Mouse (Mus musculus) lung, postnatal 25 days (tissue): Measurements from ENCODE around the gene Lrba.

Experiments used
- DNase-seq: peaks from one replicate; pipeline ENCODE4 v3.0.0; 2022; ENCODE audit warnings: low spot score

Gene Lrba

DNA sequence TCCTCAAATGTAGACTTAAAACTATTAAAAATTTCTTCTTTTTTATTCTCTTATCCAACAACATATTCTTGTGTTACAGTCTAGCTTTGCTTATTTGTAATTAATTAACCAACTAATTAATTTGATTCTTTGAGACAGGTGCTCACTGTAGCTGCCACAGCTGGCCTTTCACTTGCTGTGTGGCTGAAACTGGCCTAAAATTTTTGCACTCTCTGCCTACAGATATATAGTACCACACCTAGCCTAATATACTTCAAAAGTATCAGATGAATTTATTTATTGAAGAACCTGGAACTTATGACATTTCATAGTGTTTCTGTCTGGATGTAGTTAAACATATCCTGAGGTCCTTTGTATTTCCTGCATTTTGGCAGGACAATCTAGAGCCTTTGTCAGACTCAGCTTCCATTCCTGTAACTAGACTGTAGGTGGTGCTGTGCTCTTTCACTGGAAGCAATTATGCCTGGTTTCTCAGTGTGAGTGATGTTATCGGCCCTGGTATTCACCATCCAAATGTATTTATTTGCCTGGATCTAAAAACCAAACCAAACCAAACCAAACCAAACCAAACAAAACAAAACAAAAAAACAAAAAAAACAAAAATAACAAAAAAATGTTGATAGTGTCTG lies 43.7 kb downstream of the Lrba start:
- peak; percentile 35 for DNase-seq

DNA sequence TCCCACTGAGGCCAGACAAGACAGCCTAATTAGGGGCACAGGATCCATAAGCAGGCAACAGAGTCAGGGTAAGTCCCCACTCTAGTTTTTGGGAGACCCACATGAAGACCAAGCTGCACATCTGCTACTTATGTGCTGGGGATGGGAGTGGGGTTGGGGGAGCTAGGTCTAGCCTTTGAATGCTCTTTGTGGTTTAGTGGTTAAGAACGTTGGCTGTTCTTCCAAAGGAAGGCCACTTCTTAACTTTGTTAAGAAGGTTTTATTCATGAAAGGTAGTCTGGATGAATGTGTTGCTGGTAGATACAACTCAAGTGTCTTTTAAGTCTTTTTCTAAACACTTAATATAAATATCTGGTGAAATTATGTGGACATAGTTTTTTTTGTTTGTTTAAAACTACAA lies 51.2 kb downstream of the Lrba start:
- no peak for DNase-seq

DNA sequence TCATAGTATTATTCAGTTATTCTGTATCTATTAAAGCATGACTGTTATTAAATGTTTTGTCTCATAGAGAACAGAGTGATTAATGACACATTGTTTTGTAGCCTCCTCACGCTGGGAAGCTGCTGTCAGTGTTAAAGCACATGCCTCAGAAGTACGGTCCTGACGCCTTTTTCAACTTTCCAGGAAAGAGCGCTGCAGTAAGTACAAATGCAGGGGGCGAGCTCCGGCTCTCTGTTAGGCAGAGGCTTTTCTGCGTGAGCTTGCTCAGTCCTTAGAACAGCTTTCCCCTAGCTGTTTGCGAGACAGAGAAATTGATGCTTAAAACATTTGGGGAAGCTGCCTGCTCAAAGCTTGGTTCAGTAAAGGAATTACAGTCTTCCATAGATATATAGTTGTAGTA lies 66.8 kb downstream of the Lrba start:
- DNase-seq = no peak

DNA sequence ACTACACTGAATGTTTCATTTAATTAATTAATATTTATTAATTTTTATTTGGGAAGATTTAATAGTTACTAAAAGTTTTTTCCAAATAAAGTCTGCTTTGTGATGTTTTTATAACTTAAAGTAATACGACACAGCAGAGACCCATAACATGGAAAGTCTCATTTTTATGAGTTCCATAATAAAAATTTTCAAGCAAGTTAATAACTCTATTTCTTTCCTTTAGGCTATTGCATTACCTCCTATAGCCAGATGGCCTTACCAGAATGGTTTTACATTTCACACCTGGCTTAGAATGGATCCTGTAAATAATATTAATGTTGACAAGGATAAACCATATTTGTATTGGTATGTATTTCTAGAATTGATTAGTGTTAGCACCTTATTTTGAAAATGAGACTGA lies 70.4 kb downstream of the Lrba start:
- DNase-seq = no peak

DNA sequence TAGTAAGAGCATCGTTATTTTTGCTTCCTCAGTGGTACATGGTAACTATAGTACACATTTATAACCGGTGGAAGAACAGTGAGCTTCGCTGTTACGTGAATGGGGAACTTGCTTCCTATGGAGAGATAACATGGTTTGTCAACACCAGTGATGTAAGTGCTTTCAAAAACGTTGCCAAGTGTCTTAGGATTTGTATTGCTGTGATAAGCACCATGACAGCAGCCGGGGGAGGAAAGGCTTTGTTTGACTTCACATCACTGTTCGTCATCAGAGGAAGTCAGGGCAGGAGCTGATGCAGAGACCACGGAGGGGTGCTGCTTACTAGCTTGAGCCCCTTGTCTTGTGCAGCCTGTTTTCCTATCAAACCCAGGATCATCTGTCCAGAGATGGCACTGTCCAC lies 71.7 kb downstream of the Lrba start:
- no peak for DNase-seq

DNA sequence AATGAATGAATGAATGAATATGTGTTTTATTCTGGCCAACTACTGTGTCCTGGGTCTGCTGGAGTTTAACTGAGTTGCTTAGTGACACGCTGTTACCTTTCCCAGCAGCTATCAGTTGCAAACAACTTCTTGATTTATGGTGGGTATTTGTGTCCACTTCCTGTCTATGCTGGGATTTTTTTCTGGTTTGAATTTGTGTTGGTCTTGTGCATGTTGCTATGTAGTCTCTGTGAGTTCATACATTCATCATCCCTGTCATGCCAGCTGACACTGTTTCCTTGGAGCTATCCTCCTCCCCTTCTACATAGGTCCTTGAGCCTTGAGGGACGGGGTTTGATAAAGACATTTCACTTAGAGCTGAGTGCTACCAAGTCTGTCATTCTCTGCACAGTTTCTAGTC lies 84.4 kb downstream of the Lrba start:
- DNase-seq = no peak

DNA sequence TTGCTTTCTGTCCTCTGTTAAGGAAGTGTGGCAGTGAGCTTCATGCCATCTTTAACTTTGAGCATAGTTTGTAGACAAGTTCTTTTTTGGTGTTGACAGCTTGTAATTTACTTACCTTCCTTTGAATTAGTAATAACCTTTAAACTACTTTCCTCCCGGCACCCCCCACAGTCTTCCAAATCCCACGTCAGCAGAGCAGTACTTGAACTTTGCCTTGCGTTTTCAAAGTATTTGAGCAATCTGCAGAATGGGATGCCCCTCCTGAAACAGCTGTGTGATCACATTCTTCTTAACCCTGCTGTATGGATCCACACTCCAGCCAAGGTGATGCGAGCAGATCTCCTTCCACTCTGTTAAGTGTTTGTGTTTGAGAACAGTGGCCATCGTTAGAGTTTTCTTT lies 85.7 kb downstream of the Lrba start:
- DNase-seq = no peak

DNA sequence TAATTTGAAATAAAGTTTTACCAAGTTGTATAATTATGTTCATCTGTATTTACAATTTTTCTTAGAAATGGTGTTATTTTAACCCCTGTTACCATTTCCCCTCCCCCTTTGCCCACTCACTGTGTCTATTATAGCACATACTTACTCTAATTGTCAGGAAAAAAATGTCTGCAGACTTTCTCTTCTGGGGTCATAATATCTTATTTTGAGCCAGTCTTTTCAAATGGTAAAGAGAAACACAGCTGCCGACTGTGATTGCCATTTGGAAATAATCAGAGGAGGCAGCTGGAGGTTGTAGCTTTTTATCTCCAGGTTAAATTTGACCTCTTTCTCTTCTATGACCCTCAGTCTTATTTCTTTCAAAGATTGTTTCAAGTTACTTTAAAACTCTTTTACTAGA lies 86.9 kb downstream of the Lrba start:
- DNase-seq = no peak

DNA sequence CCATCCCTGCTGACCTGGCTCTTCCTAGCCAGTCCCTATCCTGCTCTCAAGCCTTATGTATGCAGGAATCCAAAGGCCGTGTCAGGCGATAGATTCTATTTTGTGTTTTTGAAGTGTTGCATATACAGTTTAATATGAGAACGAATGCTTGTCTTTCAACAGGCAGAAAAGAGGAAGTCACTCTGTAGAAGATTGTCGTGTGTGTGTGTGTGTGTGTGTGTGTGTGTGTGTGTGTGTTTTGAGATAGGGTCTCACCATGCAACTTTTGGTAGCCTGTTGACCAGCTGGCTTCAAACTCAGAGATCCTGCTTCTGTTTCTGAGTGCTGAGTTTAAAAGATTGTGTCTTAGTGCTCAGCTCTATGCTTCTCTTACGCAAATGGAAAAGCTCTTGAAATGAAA lies 93.2 kb downstream of the Lrba start:
- no peak for DNase-seq

DNA sequence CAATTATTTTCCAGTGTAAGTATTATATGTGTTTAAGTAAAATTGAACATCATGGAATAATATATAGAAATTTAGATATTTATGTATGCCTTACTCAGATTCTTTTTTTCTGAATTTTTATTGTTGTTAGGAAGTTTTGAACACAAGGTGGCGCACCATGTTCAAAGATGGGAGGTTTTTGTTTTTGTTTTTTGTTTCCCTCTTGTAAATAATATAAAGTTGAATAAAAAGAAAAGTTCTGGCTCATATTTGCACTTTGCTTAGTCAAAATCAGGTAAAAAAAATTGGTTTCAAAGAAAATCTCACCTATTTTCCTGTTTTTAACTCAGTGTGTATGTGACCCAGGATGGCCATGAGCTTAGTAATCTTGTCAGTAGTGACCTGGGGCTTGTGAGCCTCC lies 104.1 kb downstream of the Lrba start:
- DNase-seq = peak; percentile 2

DNA sequence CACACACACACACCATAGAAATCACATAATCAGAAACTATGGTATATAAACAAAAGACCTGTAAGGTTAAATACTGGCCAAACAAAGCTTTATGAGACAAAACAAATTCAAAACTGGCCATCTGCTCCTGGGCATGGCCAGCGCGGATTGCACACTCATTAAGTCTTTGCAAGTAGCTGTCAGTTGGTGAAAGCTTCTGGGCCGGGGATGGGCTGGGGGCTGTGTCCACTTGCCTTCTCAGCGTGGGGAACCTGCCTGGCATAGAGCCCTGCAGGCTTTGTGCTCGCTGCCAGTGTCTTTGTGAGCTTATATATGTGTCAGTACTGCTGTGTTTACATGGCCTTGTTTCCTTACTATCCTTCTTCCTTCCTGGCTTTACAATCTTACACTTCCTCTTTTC lies 118.8 kb downstream of the Lrba start:
- DNase-seq = no peak

DNA sequence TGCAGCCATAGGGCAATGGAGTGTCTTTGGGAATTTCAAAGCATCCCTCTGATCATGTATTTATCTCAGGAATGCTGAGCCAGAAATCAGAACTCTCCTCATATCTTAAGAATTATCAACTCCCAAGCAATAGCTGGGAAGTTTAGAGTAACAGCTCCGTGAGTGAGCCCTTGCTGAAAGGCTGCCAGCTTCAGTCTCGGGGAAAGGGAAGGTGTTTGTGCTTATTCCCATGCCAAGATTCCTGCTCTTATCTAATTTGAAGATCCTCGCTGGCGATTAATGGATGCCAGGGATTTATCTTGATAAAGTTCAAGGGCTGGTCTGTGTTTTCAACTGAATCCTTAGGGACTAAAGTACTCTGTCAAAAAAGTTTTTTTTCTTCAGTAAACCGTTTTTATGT lies 138.0 kb downstream of the Lrba start:
- peak; percentile 4 for DNase-seq

DNA sequence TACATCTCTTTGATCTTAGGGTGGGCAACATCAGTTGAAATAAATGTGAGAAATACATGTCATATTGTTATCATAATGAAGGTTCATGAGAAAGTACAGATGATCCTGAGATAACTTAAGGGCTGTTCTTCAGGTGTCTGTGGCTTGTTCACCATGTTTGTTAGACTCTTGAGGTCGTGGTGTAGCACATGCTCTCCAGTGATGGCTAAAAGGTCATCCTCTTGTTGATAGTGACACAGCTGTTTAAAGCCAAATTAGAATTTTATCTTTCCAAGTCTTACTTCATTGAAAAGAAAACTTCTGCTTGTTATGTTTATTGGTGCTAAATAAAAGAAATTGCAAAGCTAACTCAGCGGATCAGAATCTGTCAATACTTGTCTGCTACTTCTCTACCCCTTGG lies 147.0 kb downstream of the Lrba start:
- no peak for DNase-seq

DNA sequence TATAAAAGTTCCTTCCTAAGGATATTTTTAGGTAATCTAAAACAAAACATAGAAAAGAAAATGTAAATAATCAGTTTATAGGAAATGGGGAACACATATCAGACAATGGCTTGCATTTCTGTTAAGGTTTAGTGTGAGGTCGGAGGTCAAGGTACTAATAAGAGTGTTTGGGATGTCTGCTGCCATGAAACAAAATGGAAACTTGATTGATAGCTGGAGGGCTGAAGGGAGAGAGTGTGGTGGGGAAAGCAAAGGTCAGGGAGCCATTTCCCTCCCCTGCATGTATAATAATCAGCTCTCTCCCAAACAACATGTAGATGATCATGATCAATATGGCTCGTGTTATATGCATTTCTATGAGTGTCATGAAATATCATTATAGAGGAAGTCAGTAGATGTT lies 150.8 kb downstream of the Lrba start:
- DNase-seq = no peak

DNA sequence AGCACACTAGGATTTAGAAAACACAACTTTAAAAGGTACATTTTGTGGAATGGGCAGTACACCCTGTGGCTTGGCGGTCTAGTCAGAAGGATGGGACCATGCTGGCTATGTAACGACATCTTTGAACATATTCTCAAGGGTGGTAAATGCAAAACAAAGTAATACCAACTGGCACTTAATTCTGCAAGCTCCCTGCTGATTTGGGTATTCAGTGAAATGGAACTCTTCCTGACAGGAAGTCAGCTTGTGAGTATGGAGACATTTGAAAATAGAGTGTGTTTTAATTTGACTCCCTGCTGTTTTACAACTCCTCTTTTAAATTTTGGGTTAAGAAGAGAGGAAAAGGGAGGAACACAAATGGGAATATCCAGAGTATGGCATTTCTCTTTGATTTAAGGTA lies 158.1 kb downstream of the Lrba start:
- no peak for DNase-seq

DNA sequence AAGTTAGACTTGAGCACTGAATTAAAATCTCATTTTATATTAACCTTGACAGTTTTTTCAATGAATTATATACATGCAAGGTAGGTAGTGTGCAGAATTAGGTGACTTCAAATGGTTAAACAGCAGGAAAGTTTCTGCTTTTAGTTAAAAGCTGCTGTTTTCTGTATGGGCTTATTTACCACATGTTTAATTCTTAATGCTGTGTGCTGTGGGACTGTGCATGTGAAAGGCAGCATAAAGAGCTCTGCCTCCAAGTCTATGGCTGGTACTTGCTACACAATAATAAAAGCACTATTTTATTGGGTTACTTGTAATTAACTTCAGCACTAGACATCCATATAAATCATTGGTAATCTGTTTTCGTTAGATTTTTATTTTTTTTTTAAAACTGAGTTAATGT lies 160.6 kb downstream of the Lrba start:
- DNase-seq = no peak

DNA sequence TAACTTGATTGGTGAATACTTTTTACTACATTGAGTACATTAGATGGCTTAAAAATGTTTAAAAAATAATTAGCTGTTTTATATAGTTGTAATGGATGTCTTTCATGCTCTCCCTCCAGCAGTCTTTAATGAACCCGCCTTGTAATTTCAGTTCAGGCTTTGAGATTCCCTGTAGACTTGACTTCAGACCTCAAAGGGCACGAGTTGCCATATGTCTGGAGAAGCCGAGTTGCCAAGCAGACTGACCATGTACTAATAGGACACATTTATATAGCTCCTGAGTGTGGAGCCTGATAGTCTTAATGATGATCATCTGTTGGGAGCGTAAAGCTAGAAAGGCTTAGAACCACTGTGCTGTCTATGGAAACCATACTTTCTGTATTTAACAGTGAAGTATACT lies 161.8 kb downstream of the Lrba start:
- DNase-seq = no peak

DNA sequence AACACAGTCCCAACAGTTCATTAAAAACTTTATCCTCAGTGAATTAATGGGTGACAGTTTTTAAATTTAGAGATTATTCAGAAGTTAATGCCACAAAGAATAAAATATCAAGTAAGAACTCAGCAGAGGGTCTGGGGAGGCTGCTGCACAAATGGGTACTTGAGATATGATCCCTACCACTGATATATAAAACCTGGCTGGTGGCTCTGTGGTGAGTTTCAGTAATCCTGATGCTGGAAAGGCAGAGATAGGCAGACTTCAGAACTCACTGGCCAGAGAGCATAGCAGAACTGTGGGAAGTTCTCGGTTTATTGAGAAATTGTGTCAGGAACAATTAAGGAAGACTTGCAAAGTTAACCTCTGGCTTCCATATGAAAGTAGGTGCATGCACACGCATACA lies 199.3 kb downstream of the Lrba start:
- DNase-seq = no peak

DNA sequence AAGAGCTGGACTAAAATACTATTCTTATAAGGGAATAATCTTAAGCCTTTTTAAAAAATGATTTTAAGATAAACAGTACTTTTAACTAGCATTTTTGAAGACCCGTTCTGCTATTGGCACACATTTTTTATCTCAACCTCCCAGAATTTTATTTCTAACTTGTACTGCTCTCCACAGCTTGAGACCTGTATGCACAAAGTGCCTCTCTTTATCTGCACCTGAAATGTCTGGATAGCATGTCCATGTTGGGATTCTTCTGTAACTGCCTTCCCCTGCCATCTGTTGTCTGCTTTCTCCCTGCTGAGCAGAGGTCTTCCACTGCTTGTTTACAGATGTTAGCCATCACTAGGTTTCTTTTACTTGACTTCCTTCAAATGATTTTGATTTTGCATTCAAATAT lies 202.3 kb downstream of the Lrba start:
- no peak for DNase-seq

DNA sequence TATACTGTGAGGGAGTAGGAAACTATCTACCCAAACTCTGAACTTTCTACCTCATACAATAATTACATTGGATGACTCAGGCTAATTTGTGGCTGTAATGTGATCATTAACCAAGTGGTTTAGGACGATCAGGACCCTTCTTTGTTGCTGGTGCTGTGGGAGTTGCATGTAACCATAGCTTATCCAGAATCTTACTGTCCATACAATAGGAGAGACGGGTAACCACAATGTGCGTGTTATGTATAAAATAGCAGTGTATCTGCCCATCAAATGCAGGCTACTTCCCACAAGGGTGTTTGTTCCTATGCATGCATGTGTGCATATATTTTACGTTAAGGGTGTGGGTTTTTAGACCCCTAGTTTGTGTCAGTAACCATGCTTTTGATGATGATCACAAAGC lies 219.0 kb downstream of the Lrba start:
- no peak for DNase-seq

DNA sequence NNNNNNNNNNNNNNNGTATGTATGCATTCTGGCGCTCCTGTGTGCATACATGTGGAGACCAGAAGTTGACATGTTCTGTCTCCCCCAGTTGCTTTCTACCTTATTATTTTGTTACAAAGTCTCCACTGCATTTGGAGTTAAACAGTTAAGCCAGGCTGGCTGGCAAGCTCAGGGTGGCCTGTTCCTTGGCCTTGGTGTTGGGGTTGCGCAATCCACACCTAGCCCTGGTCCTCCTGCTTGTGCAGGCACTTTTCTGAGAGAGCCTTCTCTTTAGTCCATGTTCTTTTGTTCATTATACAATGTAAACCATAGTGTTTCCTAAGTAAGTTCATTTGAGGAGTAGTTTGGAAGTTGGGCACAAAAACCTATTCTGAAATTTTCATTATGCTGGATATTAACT lies 226.7 kb downstream of the Lrba start:
- peak; percentile 26 for DNase-seq

DNA sequence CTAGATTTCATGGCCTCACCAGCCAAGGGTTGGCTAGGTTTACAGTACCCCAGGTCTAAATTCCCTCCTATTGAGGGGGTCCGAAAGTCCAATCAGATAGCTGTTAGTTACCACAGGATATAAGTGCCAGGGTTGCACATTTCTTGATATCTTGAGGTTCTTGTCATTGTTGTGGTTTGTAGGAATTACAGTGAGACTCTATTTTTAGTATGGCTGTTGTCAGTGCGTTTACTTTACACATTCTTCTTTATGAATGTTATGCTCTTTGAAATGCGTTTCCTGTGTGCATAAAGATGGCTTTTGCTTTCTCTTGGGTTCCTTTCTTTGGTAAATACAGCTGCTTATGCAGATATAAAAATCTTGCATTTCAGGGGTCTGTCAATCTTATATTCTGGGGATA lies 237.1 kb downstream of the Lrba start:
- no peak for DNase-seq

DNA sequence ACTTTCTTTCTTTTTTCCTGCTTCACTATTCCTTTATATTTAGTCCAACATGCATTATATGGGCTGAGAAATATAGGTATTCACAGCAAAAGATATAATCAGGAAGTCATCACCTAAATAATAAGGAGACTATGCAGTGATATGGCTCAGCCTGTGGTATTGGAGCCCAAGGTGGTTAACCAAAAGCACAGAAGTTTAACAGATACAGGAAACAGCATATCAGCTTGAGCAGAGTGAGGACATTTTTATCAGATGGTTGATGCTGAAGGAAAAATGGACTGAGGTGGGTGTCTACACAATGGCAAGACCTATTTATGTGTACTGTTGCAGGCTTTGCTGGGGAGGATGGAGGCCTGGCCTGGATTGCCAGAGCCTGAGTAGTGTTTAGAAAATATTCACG lies 265.5 kb downstream of the Lrba start:
- DNase-seq = no peak

DNA sequence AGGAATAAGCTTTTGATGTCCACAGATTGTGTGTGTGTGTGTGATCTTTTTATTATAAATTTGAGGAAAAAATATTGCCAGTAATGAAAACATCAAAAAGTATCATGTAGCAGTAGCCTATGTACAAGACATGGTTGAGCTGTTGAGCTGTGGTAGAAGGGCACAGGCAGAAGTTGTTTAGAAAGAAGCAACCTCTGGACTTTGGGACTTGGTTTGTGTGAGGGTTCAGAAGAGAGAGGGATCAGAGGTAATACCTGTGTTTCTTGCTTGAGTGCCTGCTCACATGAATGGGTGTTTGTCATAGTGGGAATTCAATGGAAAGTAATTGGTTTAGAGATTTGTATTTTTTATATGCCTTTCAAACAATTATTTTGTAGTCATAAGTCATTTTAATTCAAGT lies 276.1 kb downstream of the Lrba start:
- no peak for DNase-seq

DNA sequence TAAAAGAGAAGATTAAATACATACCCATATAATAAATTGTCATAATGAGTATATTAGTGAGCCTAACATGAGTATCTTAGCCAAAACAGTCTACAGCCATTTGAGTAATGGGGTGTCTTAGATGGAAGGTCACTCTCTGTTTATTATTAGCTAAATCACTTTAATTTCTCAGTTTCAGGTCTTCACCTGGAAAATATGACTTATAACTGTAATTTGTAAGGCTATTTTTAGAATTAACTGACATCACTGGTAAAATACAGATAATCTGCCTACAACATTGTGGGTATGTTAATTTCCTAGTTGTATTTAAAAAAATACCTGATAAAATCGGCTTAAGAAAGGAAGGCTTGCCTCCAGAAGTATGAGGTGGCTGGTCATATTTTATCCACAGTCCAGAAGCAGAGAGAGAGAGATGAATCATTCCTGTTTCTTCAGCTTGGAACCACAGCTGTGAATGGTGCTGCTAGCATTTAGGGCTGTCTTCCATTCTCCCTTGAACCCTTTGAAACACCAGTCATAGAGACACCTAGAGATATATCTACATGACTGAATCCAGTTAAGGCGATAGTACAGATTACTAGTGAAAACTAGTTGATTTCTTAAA lies 294.1 kb downstream of the Lrba start:
- no peak for DNase-seq
